ENCODE assay signal across 15 mouse cellular contexts in the genomic region with DNA sequence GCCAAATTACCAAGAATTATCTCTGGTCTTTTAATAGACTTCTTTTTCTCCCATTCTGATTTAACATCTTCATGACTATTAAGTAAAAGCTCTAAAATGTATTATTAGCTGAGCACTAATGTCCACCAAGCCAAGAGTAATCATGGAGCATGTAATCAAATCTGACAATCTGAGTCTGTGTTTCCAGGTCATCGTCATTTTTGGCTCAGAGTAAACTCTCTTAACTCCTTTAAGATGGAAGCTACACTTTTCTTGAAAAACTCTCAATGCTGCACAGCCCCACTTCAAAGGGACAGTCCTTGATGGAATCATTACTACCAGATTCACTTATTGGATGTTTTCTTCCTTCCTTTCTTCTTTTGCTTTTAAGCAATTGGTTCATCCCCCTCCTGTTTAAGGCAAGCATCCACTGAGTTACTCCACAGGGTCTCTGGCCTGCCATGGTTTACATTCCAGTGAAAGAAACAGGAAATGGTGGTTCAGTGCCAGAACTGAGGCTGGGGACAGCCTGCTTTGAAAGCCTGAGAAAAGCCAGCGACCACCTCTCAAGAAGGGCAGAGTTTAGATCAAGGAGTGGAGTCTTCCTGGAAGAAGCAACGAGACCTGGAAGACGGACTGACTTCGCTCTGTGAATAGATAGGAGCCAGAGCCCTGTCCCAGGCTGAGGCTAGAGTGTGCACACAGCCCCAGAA. TPM values are rescaled to one million over a fixed set of nuclear protein-coding genes. Genes with fewer than 3 reads are reported as not detected.
DNase-seq lines count a peak whose midpoint lies in the region; ATAC-seq and TF ChIP-seq lines count a peak whose summit lies in the region.
"Had no signal": no experiment of that assay in that cellular context is flagged by ENCODE, and none has a peak within 500 bp of the region (broad histone marks: within the 10 kb centered on the region; RNA-seq: fewer than 3 reads in every experiment).

No protein-coding gene starts in this region.

- no peak for TF ChIP-seq POLR2A in lung, adult 2 months (IDR thresholded peaks at IDR 0.05; ENCODE audit: borderline replicate concordance, extremely low read depth, low read depth, low read length)

- peak overlapping the region; percentile 42; the same call in 1 of the 2 replicates for H3K9ac ChIP-seq in heart, embryonic 13.5 days
- no peak overlapping the region for H3K9ac ChIP-seq in lung, embryonic 14.5 days
- no peak overlapping the region for H3K9ac ChIP-seq in embryonic facial prominence, embryonic 14.5 days (ENCODE audit: low read depth, low read length)
- no peak overlapping the region for H3K9ac ChIP-seq in stomach, embryonic 14.5 days (replicated peaks; ENCODE audit: low read depth, low read length)
- no peak overlapping the region for H3K9ac ChIP-seq in neural tube, embryonic 15.5 days (replicated peaks)
- H3K9ac ChIP-seq: limb, embryonic 12.5 days had no signal

- peaks cover 30% of the 10 kb centered on the region for H3K36me3 ChIP-seq in heart, embryonic 13.5 days
- peaks cover 18% of the 10 kb centered on the region for H3K36me3 ChIP-seq in lung, embryonic 14.5 days (ENCODE audit: insufficient read depth)
- H3K36me3 ChIP-seq in embryonic facial prominence, embryonic 14.5 days (ENCODE audit: control insufficient read depth, insufficient read depth, low read length), result no peaks in the 10 kb centered on the region
- no peaks in the 10 kb centered on the region; the same call in none of the 2 replicates for H3K36me3 ChIP-seq in stomach, embryonic 14.5 days (ENCODE audit: control insufficient read depth, insufficient read depth, low read length)
- no peaks in the 10 kb centered on the region for H3K36me3 ChIP-seq in neural tube, embryonic 15.5 days
- H3K36me3 ChIP-seq: limb, embryonic 12.5 days had no signal

- H3K27ac ChIP-seq in heart, embryonic 13.5 days (replicated peaks), result peak overlapping the region; percentile 46
- peak overlapping the region; percentile 65; the same call in 1 of the 2 replicates for H3K27ac ChIP-seq in lung, embryonic 14.5 days (ENCODE audit: low read depth)
- no peak overlapping the region for H3K27ac ChIP-seq in embryonic facial prominence, embryonic 14.5 days (replicated peaks; ENCODE audit: low read depth, low read length)
- peak overlapping the region; percentile 78 for H3K27ac ChIP-seq in stomach, embryonic 14.5 days (ENCODE audit: low read length)
- no peak overlapping the region for H3K27ac ChIP-seq in neural tube, embryonic 15.5 days (replicated peaks)
- H3K27ac ChIP-seq: limb, embryonic 12.5 days; macrophage had no signal

- H3K4me3 ChIP-seq in heart, embryonic 13.5 days, result no peak overlapping the region
- no peak overlapping the region for H3K4me3 ChIP-seq in lung, embryonic 14.5 days (ENCODE audit: low read depth, low read length)
- no peak overlapping the region for H3K4me3 ChIP-seq in lung, adult 2 months (replicated peaks; ENCODE audit: extremely low read depth, low read depth, low read length)
- no peak overlapping the region for H3K4me3 ChIP-seq in embryonic facial prominence, embryonic 14.5 days (ENCODE audit: low read depth, low read length)
- no peak overlapping the region for H3K4me3 ChIP-seq in stomach, embryonic 14.5 days (ENCODE audit: low read depth, low read length)
- no peak overlapping the region for H3K4me3 ChIP-seq in neural tube, embryonic 15.5 days (replicated peaks)
- H3K4me3 ChIP-seq: limb, embryonic 12.5 days had no signal

- ATAC-seq in heart, embryonic 13.5 days (ENCODE audit: extremely low read depth, insufficient number of reproducible peaks, low FRiP score, low TSS enrichment), result no peak
- 0 out of 2 replicates have a peak, but pooled peaks have one; percentile 13 for ATAC-seq in lung, embryonic 14.5 days (ENCODE audit: insufficient read depth)
- ATAC-seq in embryonic facial prominence, embryonic 14.5 days (ENCODE audit: low read depth), result peak; percentile 37; the same call in 1 of the 2 replicates
- ATAC-seq in stomach, embryonic 14.5 days (ENCODE audit: insufficient number of reproducible peaks, insufficient read depth, low FRiP score, low read depth), result peak; percentile 54; the same call in 1 of the 2 replicates
- ATAC-seq in neural tube, embryonic 15.5 days (ENCODE audit: low FRiP score), result no peak
- ATAC-seq: activated CD4-positive, CD25-positive, alpha-beta regulatory T cell, adult 4 months; forebrain, embryonic 14.5 days had no signal

- H3K4me2 ChIP-seq in heart, embryonic 13.5 days, result no peak overlapping the region
- no peak overlapping the region for H3K4me2 ChIP-seq in lung, embryonic 14.5 days
- no peak overlapping the region for H3K4me2 ChIP-seq in embryonic facial prominence, embryonic 14.5 days (ENCODE audit: low read depth, low read length)
- no peak overlapping the region for H3K4me2 ChIP-seq in stomach, embryonic 14.5 days (replicated peaks; ENCODE audit: low read depth, low read length)
- no peak overlapping the region for H3K4me2 ChIP-seq in neural tube, embryonic 15.5 days
- H3K4me2 ChIP-seq: limb, embryonic 12.5 days had no signal

- DNase-seq in heart, postnatal 14 days, result no peak
- peak; percentile 75 for DNase-seq in lung, embryonic 14.5 days
- DNase-seq in lung, adult 2 months, result no peak
- peak; percentile 58 for DNase-seq in embryonic facial prominence, embryonic 14.5 days (ENCODE audit: low spot score)
- DNase-seq: cerebellum, adult 11 months; gastrocnemius, postnatal 10 days; right cerebral cortex, postnatal 25 days; thymus, postnatal 36 days had no signal

- WGBS in heart, embryonic 13.5 days, result 29% methylated on average over 5 of the region's 5 CpGs
- 22% methylated on average over 5 of the region's 5 CpGs for WGBS in lung, embryonic 14.5 days
- 41% methylated on average over 5 of the region's 5 CpGs for WGBS in lung, adult 2 months
- 44% methylated on average over 5 of the region's 5 CpGs for WGBS in embryonic facial prominence, embryonic 14.5 days
- 31% methylated on average over 5 of the region's 5 CpGs for WGBS in stomach, embryonic 14.5 days
- 74% methylated on average over 5 of the region's 5 CpGs for WGBS in neural tube, embryonic 15.5 days

- peaks cover 46% of the 10 kb centered on the region for H3K4me1 ChIP-seq in heart, embryonic 13.5 days
- peaks cover 34% of the 10 kb centered on the region for H3K4me1 ChIP-seq in lung, embryonic 14.5 days (ENCODE audit: insufficient read depth)
- H3K4me1 ChIP-seq in lung, adult 2 months (ENCODE audit: control insufficient read depth, insufficient read depth, low read length), result peaks cover 3% of the 10 kb centered on the region; the same call in 1 of the 2 replicates
- 0 out of 2 replicates have a peak, but pooled peaks cover 4% of the 10 kb centered on the region for H3K4me1 ChIP-seq in embryonic facial prominence, embryonic 14.5 days (ENCODE audit: control insufficient read depth, insufficient read depth, low read length)
- peaks cover 35% of the 10 kb centered on the region for H3K4me1 ChIP-seq in stomach, embryonic 14.5 days (ENCODE audit: control insufficient read depth, insufficient read depth, low read length)
- H3K4me1 ChIP-seq in neural tube, embryonic 15.5 days, result no peaks in the 10 kb centered on the region

- TF ChIP-seq CTCF in lung, embryonic 14.5 days (IDR thresholded peaks at IDR 0.05; ENCODE audit: low read depth), result no peak
- TF ChIP-seq CTCF in lung, adult 2 months (IDR thresholded peaks at IDR 0.05; ENCODE audit: insufficient read depth, low read length), result no peak

- H3K9me3 ChIP-seq in heart, embryonic 13.5 days, result no peaks in the 10 kb centered on the region
- H3K9me3 ChIP-seq in lung, embryonic 14.5 days (ENCODE audit: low read depth, low read length), result no peaks in the 10 kb centered on the region
- no peaks in the 10 kb centered on the region for H3K9me3 ChIP-seq in embryonic facial prominence, embryonic 14.5 days (ENCODE audit: control insufficient read depth, low read length)
- no peaks in the 10 kb centered on the region for H3K9me3 ChIP-seq in stomach, embryonic 14.5 days (ENCODE audit: control insufficient read depth, low read depth, low read length)
- no peaks in the 10 kb centered on the region for H3K9me3 ChIP-seq in neural tube, embryonic 15.5 days (replicated peaks)
- H3K9me3 ChIP-seq: limb, embryonic 12.5 days had no signal

- intact Hi-C loops in heart, postnatal 14 days (cut with DNase I), result no loop called here

- no peaks in the 10 kb centered on the region for H3K27me3 ChIP-seq in heart, embryonic 13.5 days (replicated peaks)
- H3K27me3 ChIP-seq in lung, embryonic 14.5 days (ENCODE audit: insufficient read depth, low read length), result no peaks in the 10 kb centered on the region
- H3K27me3 ChIP-seq in embryonic facial prominence, embryonic 14.5 days (replicated peaks; ENCODE audit: control insufficient read depth, insufficient read depth, low read length), result no peaks in the 10 kb centered on the region
- no peaks in the 10 kb centered on the region for H3K27me3 ChIP-seq in stomach, embryonic 14.5 days (ENCODE audit: control insufficient read depth, insufficient read depth, low read length)
- no peaks in the 10 kb centered on the region for H3K27me3 ChIP-seq in neural tube, embryonic 15.5 days (replicated peaks)
- H3K27me3 ChIP-seq: limb, embryonic 12.5 days had no signal

RNA-seq across cellular contexts. Expression of a gene that starts 20.1 kb away (rescaled TPM):
- polyA plus RNA-seq in heart, embryonic 13.5 days (2015; fragmentation: Nextera tagmentation; extraction: Ambion mirVana), result 57.1 and 59.5 TPM in 2 replicates
- total RNA-seq in heart, postnatal 14 days (2021), result 10 to 100 TPM; 19.8 to 21.1 TPM
- polyA plus RNA-seq in lung, embryonic 14.5 days (2014; fragmentation: Nextera tagmentation; extraction: Ambion mirVana), result 73.5 and 75.6 TPM in 2 replicates
- polyA plus RNA-seq in lung, adult 2 months (2012; rRNA removed), result 36.0 and 58.4 TPM in 2 replicates
- polyA plus RNA-seq in embryonic facial prominence, embryonic 14.5 days (2014; fragmentation: Nextera tagmentation; extraction: Ambion mirVana), result 16.3 and 16.7 TPM in 2 replicates
- polyA plus RNA-seq in stomach, embryonic 14.5 days (2014; fragmentation: Nextera tagmentation; extraction: Ambion mirVana), result 64.6 and 69.3 TPM in 2 replicates
- polyA plus RNA-seq in neural tube, embryonic 15.5 days (2015; fragmentation: Nextera tagmentation; extraction: Ambion mirVana), result 48.3 and 50.2 TPM in 2 replicates

Comparison
In these comparisons a context has a peak if more than half of its experiments do, and no peak if none do; other contexts are left out.
1. DNase-seq: peak in lung, embryonic 14.5 days (single experiment) and embryonic facial prominence, embryonic 14.5 days (single experiment); none in heart, postnatal 14 days (0 of 2) and lung, adult 2 months (single experiment).
2. ATAC-seq: peak in lung, embryonic 14.5 days (single experiment), embryonic facial prominence, embryonic 14.5 days (single experiment) and stomach, embryonic 14.5 days (single experiment); none in heart, embryonic 13.5 days (single experiment) and neural tube, embryonic 15.5 days (single experiment).
3. H3K27ac ChIP-seq: peak in heart, embryonic 13.5 days (single experiment), lung, embryonic 14.5 days (single experiment) and stomach, embryonic 14.5 days (single experiment); none in embryonic facial prominence, embryonic 14.5 days (single experiment) and neural tube, embryonic 15.5 days (single experiment).